Mouse (Mus musculus): ENCODE results near the gene Relt. TPM values are rescaled to one million over a fixed set of nuclear protein-coding genes. Genes with fewer than 3 reads are reported as not detected.

The Relt gene
- polyA plus RNA-seq, 1 experiment from 2014 or later = 17.8 TPM

DNA sequence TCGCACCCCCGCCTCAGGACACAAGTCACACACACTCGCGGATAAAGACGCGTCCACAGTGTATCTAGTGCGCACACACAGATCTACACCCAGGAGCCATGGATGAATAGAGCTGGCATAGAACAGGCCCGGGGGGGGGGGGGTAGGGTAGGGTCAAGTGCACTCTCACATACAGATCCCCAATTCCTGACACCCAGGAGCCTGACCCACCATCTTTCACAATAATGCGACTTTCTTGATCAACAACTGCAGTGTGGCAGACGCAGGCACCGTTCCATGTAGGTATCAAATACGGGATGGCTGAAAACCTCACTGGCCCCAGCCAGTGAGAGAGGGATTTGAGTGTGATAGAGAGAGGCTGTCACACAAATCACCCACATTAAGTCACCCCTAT lies 31.6 kb upstream of the Relt start:
- Histone ChIP-seq H3K9me3 (replicated peaks) (no peaks in the 10 kb centered on the region), H3K27me3 (replicated peaks) (peaks cover 36% of the 10 kb centered on the region), H3K4me2 (peak overlapping the region; percentile 82), H3K9ac (peak overlapping the region; percentile 53), H3K4me3 (peak overlapping the region; percentile 55), H3K4me1 (peaks cover 25% of the 10 kb centered on the region), H3K36me3 (peaks cover 5% of the 10 kb centered on the region; the same call in 1 of the 2 replicates), H3K27ac (no peak overlapping the region)
- WGBS (ENCODE audit: insufficient replicate concordance) = 8% methylated on average over 12 of the region's 12 CpGs
- no peak for ATAC-seq

DNA sequence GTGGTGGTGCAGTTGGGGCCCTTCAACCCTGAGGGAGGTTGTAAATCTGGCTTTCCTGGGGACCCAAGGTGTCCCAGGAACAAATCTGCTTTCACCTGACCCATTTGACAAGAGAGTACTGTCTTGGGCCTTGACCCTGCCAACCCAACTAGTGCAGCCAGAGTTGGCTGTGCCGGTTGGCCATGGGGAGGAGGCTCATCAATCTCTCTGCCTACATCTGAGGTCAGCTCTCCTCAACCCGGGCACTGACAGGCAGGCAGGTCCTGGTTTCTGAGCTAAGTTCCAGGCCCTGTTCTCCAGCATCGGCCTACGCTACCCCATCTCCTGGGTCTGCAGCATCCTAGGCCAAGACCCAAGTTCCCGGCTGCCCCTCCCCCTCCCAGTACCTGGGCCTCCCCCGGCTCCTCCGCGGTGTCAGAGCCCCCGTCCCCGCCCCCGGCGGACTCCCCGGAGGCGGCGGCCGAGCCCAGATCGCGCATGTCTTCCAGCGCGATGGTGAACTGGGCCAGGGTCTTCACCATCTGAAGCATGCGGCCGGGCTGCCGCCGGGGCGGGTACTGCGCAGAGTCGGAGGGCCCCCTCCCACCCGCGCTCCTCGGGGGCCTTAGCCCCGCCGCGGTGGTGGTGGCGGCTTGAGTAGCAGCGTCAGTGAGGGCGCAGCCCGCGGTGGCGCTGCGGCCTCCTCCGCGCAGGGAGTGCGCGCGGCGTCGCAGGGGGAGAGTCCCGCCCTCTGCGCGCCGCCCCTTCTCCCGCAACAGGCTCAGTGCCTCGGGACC lies 31.0 kb upstream of the Relt start:
- ATAC-seq = peak; percentile 17; the same call in 1 of the 2 replicates
- no peak overlapping the region for H3K27ac ChIP-seq

DNA sequence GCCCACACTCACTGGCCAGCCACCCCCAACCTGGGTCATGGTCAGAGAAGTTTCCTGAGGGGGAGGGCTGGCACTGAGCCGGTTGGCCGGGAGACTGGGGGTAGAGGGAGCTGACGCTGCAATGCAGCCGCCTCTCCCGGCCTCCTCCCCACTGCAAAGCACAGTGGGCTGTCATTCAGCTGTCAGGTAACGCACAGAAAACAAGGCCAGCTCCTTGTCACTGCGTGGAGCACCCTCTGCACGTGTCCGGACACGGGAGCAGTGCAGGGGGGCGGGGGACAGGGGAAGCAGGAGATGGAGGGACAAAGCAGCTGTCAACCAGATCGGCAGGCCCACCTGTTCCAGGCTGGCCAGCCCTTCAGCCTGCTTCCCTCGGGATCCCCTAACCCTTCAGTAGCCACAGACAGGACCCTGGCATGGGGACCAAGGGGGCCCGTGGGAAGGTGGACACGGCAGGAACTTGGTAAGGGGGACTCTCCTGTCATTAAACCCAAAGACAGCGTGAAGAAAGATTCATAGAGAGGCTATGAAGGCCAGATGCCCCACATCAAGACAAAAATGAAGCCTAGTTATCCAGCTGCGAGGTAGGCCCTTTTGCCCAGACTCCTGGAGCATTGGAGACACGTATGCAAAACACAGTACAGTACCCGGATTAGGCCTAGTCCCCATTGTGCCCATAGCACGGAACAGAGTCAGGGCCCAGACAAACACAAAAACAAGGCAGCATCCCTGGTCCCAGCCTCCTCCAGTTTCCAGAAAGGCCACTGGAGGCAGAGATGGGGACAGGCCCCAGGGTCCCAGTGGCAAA lies 30.2 kb upstream of the Relt start:
- WGBS (ENCODE audit: insufficient replicate concordance) = 61% methylated on average over 20 of the region's 20 CpGs
- Histone ChIP-seq H3K9me3 (replicated peaks) (no peaks in the 10 kb centered on the region), H3K27ac (no peak overlapping the region), H3K9ac (no peak overlapping the region), H3K4me1 (peaks cover 25% of the 10 kb centered on the region), H3K36me3 (peaks cover 15% of the 10 kb centered on the region; the same call in 1 of the 2 replicates), H3K4me3 (no peak overlapping the region), H3K4me2 (no peak overlapping the region), H3K27me3 (replicated peaks) (peaks cover 36% of the 10 kb centered on the region)
- ATAC-seq = no peak

More for the DNA sequence above, 31.0 kb upstream of the Relt start:
- Histone ChIP-seq H3K9ac (peak overlapping the region; percentile 53), H3K4me2 (peak overlapping the region; percentile 82), H3K4me1 (peaks cover 25% of the 10 kb centered on the region), H3K27me3 (replicated peaks) (peaks cover 36% of the 10 kb centered on the region), H3K36me3 (peaks cover 11% of the 10 kb centered on the region; the same call in 1 of the 2 replicates), H3K9me3 (replicated peaks) (no peaks in the 10 kb centered on the region), H3K4me3 (peak overlapping the region; percentile 55)
- 4% methylated on average over 53 of the region's 53 CpGs for whole genome bisulfite sequencing (ENCODE audit: insufficient replicate concordance)

DNA sequence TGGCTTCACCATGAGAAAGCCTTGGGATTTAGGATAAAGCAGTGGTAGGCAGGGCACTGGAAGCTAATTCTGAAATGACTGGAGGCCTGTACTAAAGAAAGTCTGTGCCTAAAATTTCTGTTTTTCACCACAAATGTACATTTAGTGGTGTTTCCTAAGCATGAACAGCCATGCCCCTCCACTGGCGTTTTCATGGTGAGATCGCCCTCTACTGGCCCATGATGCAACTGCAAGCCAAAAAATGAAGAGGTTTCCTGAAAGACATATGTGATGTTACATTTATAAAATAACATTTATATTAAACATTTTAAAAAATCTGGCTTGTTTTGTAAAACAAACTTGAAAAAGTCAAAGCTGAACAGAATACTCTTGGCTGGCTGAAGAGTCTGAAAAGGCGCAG lies 23.3 kb upstream of the Relt start:
- no peaks in the 10 kb centered on the region for H3K4me1 ChIP-seq
- H3K27me3 ChIP-seq (replicated peaks) = no peaks in the 10 kb centered on the region
- peaks cover 47% of the 10 kb centered on the region for H3K36me3 ChIP-seq
- no peaks in the 10 kb centered on the region for H3K9me3 ChIP-seq (replicated peaks)
- H3K4me3 ChIP-seq = no peak overlapping the region
- no peak for ATAC-seq
- H3K4me2 ChIP-seq = no peak overlapping the region
- 28% methylated on average over 3 of the region's 3 CpGs for WGBS (ENCODE audit: insufficient replicate concordance)
- no peak overlapping the region for H3K9ac ChIP-seq
- no peak overlapping the region for H3K27ac ChIP-seq

DNA sequence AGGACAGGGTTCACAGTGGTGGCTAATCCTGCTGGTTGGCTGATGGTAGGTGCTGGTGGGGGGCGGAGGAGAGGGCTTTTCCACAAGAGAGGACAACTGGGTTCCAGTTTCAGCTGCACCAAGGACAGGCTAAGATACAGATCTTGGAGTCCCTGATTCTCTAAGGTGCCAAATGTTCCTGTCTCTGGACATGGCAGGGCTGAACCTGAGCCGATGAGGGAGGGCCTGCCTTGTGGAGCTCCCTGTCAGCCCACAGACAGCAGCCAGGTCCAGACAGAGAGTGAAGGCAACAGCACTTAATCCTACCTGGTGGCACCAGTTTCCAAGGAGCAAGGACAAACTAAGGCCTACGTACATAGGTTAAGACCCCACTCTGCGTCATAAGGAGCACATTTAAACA lies 21.2 kb upstream of the Relt start:
- ATAC-seq = no peak
- 75% methylated on average over 4 of the region's 4 CpGs for WGBS (ENCODE audit: insufficient replicate concordance)
- Histone ChIP-seq H3K4me2 (no peak overlapping the region), H3K4me1 (peaks cover 6% of the 10 kb centered on the region), H3K36me3 (peaks cover 51% of the 10 kb centered on the region), H3K9me3 (replicated peaks) (no peaks in the 10 kb centered on the region), H3K4me3 (no peak overlapping the region), H3K27me3 (replicated peaks) (no peaks in the 10 kb centered on the region), H3K9ac (no peak overlapping the region), H3K27ac (no peak overlapping the region)

DNA sequence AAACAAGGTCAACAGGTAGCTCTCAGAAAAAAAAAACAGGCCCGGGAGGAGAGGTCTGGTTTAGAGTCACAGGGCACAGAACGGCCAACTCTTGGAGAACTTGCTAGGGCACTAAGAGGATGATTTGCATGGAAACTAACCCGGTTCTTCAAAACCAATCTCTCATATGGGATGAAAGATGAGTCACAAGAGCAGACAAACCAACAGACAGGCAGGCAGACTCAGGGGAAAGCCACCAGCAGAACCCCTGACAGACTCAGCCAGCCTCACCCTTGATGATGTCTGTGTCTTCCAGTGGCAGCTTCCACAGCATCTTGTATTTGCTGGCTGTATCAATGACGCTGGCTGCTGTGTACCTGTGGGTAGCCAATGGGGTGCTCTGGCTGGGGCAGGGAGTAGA lies 18.7 kb upstream of the Relt start:
- WGBS (ENCODE audit: insufficient replicate concordance) = 75% methylated on average over 4 of the region's 4 CpGs

DNA sequence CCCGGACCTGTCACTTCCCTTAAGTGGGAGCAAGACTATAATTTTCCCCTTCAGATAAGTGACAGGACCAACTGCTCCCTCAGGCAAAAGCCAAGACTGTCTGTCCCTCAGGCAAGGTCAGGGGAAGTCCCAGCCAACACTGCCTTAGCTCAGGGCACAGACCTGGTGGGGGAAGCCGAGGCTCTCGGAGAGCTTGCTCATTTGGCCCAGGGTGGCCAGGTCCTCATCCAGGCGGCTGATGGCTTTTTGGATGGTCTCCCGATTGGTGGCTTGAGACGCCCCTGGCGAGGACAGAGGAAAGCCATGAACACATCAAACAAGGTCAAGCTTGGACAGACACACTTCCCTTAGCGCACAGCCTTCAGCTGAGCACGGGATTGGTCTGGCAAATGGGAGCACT lies 18.3 kb upstream of the Relt start:
- Histone ChIP-seq H3K9ac (no peak overlapping the region), H3K4me3 (no peak overlapping the region), H3K9me3 (replicated peaks) (no peaks in the 10 kb centered on the region), H3K4me2 (no peak overlapping the region), H3K27me3 (replicated peaks) (no peaks in the 10 kb centered on the region), H3K4me1 (peaks cover 9% of the 10 kb centered on the region), H3K36me3 (peaks cover 70% of the 10 kb centered on the region), H3K27ac (no peak overlapping the region)
- WGBS (ENCODE audit: insufficient replicate concordance) = 82% methylated on average over 9 of the region's 9 CpGs
- ATAC-seq = no peak

More for the DNA sequence above, 18.7 kb upstream of the Relt start:
- Histone ChIP-seq H3K27ac (no peak overlapping the region), H3K27me3 (replicated peaks) (no peaks in the 10 kb centered on the region), H3K4me1 (peaks cover 9% of the 10 kb centered on the region), H3K4me2 (no peak overlapping the region), H3K9ac (no peak overlapping the region), H3K36me3 (peaks cover 66% of the 10 kb centered on the region), H3K4me3 (no peak overlapping the region), H3K9me3 (replicated peaks) (no peaks in the 10 kb centered on the region)
- no peak for ATAC-seq

DNA sequence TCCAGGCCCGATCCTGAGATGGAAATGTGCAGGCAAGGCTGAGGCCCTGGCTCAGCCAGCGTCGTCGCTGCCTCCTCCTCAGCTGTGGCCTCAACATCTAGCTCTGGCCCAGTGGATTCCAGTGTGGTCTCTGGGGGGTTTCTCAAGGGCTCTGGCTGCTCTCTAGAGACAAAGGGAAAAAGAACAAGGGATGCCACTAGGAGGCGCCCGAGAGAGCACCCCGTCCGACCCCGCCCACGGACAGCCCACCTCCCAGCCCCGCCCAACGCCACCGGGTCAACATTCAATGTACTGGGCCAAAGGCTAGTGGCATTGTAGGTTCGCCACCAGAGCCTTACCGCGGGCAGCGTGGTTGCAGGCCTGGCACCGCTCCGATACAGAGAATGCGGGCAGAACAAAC lies 16.3 kb upstream of the Relt start:
- 17% methylated on average over 20 of the region's 20 CpGs for WGBS (ENCODE audit: insufficient replicate concordance)

DNA sequence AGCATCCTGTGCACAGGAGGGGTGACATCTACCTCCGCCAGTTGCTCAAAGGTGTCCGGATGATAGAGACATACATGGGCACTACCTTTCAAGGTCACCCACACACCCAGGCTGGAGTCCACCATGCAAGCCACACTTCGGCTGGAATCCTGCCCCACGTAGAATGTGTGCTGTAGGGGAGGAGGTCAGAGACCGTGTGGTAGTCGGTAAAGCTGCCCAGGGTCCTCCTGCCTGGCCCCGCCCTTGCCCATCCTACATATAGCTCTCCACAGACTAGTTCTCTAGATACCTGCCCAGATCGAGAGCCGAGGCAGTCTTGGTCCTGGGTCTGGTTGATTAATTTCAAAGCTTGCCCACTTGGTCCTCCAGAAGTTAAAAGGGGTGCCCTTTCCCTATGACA lies 13.5 kb upstream of the Relt start:
- 70% methylated on average over 9 of the region's 9 CpGs for WGBS (ENCODE audit: insufficient replicate concordance)
- Histone ChIP-seq H3K4me3 (no peak overlapping the region), H3K4me2 (no peak overlapping the region), H3K9ac (no peak overlapping the region), H3K27me3 (replicated peaks) (no peaks in the 10 kb centered on the region), H3K4me1 (peaks cover 25% of the 10 kb centered on the region), H3K36me3 (peaks cover 55% of the 10 kb centered on the region), H3K27ac (no peak overlapping the region), H3K9me3 (replicated peaks) (no peaks in the 10 kb centered on the region)
- no peak for ATAC-seq

More for the DNA sequence above, 16.3 kb upstream of the Relt start:
- Histone ChIP-seq H3K4me2 (peak overlapping the region; percentile 53), H3K9ac (no peak overlapping the region), H3K36me3 (peaks cover 64% of the 10 kb centered on the region), H3K4me1 (peaks cover 14% of the 10 kb centered on the region), H3K27ac (no peak overlapping the region), H3K9me3 (replicated peaks) (no peaks in the 10 kb centered on the region), H3K4me3 (peak overlapping the region; percentile 18; the same call in 1 of the 2 replicates), H3K27me3 (replicated peaks) (no peaks in the 10 kb centered on the region)
- ATAC-seq = peak; percentile 47

DNA sequence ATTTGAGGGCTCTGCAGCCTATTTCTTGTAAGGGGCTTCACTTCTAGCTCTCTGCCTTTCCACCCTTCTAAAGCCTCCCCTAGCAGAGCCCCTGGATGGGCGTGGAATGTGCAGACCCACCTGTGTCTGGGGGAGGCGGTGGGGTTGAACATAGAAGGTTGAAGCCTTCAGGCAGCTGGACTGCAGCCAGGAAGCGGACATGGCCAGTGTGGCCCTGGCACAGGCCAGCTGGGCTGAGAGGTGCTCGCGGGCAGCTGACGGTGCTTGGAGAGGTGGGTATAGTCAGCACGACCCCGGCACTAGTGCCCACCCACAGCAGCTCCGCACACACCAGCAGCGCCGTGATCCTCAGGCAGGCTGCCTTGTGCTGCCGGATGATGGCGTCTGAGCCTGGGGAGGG lies 13.0 kb upstream of the Relt start:
- H3K9me3 ChIP-seq (replicated peaks) = no peaks in the 10 kb centered on the region
- peaks cover 25% of the 10 kb centered on the region for H3K4me1 ChIP-seq
- peaks cover 50% of the 10 kb centered on the region for H3K36me3 ChIP-seq
- WGBS (ENCODE audit: insufficient replicate concordance) = 77% methylated on average over 13 of the region's 13 CpGs
- peak overlapping the region; percentile 47 for H3K27ac ChIP-seq
- no peak overlapping the region for H3K9ac ChIP-seq
- no peak for ATAC-seq
- no peak overlapping the region for H3K4me3 ChIP-seq
- H3K27me3 ChIP-seq (replicated peaks) = no peaks in the 10 kb centered on the region
- no peak overlapping the region for H3K4me2 ChIP-seq

DNA sequence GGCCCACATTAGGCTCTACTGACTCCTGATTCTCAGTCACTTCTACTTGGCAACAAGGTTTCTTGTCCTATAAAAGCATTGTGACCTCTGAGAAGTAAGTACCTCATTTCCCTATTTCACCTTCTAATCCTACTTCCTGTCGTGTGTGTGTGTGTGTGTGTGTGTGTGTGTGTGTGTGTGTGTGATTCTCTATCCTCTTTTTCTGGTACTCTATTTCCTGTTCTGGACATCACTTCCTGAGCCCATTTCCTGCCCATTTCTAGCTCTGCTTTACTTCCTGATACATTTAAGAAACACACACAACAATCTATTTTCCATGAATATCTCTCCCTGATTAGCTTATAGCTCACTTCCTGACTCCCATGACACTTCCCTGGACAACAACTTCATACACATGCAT lies 12.6 kb upstream of the Relt start:
- 25% methylated on average over 1 of the region's 1 CpGs for WGBS (ENCODE audit: insufficient replicate concordance)
- H3K36me3 ChIP-seq = peaks cover 45% of the 10 kb centered on the region
- no peaks in the 10 kb centered on the region for H3K27me3 ChIP-seq (replicated peaks)
- no peak for ATAC-seq
- no peak overlapping the region for H3K4me2 ChIP-seq
- H3K9me3 ChIP-seq (replicated peaks) = no peaks in the 10 kb centered on the region
- H3K27ac ChIP-seq = 0 out of 2 replicates have a peak overlapping the region, but pooled peaks have one; percentile 47
- peaks cover 25% of the 10 kb centered on the region for H3K4me1 ChIP-seq
- no peak overlapping the region for H3K4me3 ChIP-seq
- H3K9ac ChIP-seq = no peak overlapping the region

DNA sequence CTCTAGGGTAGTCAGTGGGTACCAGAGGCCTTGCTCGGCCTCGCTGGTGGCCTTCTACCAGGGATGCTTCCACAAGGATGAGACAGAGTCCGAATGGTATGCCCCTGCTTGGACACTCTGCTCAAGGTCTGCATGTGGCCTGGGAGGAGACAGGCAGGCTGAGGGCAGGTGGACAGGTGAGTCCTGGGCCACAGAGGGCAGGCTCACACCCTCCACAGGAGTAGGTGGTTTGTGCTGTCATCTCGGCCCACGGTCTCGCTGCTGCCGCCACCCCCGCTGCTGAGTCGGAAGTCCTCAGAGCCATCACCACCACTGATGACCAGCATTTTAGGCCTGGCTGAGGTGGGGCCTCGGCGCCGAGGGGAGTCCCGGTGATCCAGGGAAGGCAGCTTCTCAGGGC lies 10.0 kb upstream of the Relt start:
- Histone ChIP-seq H3K9ac (no peak overlapping the region), H3K36me3 (peaks cover 27% of the 10 kb centered on the region), H3K4me2 (no peak overlapping the region), H3K4me1 (peaks cover 28% of the 10 kb centered on the region), H3K27ac (no peak overlapping the region), H3K4me3 (no peak overlapping the region), H3K27me3 (replicated peaks) (no peaks in the 10 kb centered on the region), H3K9me3 (replicated peaks) (no peaks in the 10 kb centered on the region)
- WGBS (ENCODE audit: insufficient replicate concordance) = 83% methylated on average over 13 of the region's 13 CpGs
- no peak for ATAC-seq
